Mouse (Mus musculus) adrenal gland (tissue): Measurements from ENCODE around the gene Epb41.

ENCODE experiments used
- intact Hi-C: fragments of 180-260 bp; cut with DNase I; formaldehyde crosslinking; loops from one replicate; pipeline ENCODE4 v1.15.1; 2025

Epb41 gene

DNA sequence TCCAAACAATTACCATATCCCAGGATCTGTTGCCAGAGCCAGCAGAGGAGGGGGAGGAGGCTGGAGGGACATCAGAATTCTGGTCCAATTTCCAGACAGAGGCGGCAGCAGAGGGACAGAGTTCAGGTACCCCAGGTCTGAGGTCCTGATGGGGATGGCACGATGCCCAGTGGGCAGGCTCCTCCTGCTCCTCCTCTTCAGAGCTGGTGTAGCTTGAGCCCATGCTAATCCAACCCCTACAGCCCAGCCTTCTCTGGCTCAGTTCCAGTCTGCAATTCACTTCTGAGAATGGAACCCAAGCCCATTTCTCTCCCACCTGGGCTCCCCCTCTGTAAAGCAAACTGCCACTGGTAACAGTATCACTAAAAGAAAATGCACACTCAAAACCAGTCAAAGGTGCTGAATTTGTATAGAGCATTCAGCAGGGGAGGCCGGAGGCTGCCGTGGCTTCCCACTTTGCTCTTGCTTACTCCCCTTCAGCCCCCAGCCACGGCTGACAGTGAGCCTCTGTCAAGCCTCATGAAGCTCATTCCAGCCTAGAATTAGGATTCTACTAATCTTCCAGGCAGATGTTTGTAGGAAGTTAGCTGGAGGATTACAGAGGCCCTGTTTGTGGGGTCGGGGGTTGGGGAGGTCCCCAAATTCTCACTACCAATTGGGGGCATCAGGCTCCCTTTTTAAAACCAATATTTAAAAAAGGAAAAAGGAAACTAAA lies 150.9 kb downstream of the Epb41 start:
- intact Hi-C loops: no loop called here

DNA sequence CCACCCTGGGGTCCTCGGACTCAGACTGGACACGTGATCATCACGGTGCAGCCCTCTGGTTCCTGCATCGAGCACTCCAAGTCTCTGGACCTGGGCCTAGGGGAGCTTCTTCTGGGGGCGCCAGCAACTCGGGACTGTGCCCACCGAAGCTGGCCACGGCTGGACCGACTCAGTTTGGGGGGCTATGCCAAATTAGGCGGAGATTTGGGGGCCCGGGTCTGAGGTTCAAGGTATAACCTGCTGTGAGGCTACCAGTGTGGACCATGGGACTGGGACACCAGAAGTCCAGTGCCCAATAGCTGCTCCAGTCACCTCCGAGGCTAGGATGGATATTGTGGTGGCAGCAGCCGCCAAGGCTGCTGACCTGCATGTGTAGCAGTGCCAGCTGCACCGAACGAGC lies 152.7 kb downstream of the Epb41 start:
- intact Hi-C loops: no loop called here

DNA sequence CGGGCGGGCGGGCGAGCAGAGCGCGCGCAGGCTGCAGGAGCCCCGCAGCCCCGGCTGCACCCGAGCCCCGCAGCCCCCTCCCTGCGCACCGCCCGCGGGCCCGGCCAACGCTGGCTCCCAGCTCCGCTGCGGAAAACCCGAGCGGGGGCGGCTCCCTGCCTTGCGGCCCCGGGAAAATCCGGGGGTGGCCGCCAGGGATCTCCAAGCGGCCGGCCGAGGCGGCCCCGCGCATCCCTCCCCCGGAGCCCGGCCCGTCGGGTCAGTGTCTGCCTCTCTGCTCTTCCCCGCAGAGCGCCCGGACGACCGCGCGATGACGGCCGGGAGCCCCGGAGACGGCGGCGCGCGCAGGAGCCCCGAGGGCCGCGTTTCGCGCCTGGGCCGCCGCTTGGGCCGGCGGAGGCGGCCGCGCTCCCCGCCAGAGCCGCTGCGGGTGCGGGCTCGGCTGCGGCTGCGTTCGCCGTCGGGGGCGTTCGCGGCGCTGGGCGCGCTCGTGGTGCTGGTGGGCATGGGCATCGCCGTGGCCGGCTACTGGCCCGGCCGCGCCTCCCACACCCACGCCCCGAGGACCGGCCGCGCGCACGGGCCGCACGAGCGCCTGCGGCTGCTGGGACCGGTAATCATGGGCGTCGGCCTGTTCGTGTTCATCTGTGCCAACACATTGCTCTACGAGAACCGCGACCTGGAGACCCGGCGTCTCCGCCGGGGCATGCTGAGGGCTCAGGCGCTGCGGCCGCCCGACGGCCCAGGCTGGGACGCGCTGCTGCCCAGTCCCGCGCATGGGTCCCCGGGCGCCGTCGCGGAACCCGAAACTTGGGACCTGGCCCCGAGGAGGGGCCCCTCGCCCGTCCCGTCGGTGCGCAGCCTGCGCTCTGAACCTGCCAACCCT lies 153.4 kb downstream of the Epb41 start, which contains the start of gene Tmem200b:
Tmem200b (plus strand) TSS at position 311 of the 886 bp plus-strand sequence.
- intact Hi-C loops: no loop called here

DNA sequence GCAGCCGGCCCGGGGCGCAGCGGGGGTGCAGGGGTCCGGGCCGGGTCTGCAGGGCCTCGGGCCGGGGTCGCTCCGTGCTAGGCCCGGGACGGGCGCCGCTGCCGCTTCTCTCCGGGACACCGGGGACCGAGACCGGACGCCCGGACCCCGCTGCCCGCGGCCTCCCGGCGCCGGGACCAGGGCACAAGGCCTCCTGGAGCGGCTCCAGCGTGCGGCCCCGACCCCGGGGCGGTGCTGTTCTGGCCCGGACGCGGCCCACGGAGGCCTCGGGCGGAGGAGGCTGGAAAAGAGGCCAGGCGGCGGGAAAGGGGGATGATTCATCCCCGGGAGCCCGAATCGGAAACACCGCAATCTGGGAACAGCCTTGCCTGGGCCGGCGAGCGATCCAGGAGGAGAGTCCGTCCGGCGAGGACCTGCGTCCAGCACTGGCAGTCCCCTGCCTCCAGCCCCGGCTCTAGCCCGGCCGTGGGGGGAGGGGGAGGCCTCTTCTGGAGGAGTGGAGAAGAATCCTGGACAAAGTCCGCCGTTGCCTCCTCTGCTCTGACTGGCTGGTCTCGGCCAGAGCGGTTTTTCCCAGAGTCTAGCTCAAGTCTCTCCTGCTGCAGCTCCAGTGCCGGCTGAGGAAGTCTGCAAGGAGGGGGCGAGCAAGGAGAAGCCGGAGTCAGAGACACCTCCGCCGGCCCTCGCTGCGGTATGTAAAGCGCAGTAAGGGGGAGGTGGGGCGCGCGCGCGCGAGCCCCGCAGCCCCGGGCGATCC lies 154.3 kb downstream of the Epb41 start:
- intact Hi-C loops: no loop called here

DNA sequence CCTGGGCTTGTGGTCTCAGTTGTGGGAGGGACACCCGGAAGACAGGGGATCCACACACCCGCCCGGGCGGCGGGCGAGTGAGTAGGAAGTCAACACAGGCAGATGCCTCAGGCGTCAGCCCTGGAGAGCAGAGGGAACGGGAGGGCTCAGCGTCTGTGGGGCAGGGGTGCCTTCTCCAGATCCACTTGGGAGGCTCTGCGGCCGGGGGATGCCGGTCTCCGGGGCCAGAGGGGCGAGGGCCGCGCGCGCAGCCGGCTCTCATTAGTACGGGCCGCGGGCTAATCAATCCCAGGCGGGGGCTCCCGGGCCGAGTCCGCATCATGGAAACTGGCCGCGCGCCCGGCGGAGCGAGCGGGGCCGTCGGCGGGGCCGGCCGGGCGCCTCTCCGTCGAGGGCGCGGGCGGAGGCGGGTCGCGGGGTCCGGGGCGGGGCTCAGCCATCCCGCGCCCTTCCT lies 155.0 kb downstream of the Epb41 start:
- intact Hi-C loops: no loop called here

DNA sequence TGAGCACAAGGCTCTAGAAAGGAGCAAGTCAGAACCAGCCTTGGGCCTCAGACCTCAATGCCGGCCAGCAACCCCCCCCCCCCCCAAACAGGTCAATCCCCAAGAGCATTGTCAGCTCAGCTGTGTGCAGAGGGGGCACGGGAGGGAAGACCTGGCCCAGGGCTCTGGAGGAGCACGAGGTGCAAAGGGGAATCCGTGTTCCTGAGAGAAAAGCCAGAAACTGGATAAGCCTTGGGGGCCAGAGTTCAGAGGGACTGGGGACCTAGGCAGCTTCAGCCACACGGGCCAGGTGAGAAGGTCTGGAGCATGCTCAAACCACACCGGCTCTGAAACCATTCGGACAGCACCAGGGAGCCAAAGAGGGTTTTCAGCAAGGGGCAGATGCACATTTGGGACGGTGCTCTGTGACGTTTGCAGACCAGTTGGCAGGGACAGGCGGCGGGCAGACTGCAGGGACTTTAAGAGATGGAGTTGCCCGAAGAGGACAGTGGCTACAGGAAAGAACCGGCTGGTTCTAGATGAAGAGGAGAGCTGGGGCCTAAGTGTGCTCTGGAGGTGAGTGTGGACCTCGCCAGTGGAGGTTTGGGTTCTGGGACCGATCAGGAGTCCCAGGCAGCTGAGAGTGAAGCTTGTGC lies 155.5 kb downstream of the Epb41 start:
- intact Hi-C loops: loop anchor here (5.0 kb wide), 1 partner anchor 48 kb away; no protein-coding TSS in a partner anchor

DNA sequence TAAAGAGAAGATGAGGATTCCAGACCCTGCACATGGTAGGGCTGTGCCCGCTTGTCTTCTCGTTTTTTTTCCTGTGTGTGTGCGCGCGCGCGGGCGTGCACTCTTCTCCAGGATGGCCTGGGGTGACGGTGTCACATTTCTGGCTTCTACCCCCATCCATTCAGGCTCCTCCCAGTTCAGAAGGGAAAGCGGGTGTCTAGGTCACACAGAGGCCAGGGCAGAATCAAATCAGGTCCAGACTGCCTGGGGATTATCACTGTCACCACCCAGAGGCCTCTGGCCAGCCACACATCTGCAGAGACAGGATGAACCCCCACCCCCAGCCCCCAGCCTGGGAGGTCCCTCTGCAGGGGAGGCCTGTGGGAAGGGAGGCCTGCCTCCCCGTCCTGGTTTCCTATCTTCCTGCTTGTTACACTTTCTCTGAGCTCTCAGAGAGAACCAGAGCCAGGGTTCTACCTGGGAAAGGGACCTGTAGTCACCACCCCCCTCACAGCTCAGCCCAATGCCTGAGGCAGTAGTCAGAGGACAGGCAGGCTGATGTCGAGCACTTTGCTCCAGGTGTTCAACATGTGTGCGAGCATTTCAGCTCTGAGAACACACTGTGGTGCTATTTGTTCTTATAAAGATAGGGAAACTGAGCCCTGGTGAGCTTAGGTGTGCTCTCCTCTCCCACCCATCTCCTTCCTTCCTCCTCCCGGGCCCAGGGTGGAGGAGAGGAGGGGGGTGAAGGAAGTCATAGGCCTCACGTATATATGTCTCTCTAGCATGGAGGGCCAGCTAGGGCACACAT lies 156.2 kb downstream of the Epb41 start:
- intact Hi-C loops: loop anchor here (5.0 kb wide), 1 partner anchor 48 kb away; no protein-coding TSS in a partner anchor

DNA sequence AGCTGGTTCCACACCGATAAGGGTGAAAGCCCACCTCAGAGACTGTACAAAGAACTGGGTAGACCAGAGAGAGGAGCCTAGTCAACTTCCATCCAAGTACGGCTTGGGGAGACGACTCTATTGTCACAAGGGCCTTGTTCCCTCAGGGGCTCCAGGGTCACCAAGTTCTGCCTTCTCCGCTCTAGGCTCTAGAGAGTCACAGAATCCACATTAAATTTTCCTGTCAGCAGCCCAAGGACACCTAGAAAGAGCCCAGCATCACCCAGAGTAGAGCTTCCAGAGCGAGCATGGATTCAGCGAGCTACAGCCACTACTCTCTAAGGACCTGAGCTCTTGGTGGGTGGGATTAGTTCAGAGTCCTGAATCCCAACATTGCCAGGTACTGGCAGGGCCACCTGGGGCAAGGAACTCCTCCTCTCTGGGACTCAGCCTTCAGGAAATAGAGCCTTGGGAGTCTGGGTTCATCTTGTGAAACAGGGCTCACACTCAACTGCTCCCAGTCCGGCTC lies 157.0 kb downstream of the Epb41 start:
- intact Hi-C loops: loop anchor here (5.0 kb wide), 1 partner anchor 49 kb away; no protein-coding TSS in a partner anchor

DNA sequence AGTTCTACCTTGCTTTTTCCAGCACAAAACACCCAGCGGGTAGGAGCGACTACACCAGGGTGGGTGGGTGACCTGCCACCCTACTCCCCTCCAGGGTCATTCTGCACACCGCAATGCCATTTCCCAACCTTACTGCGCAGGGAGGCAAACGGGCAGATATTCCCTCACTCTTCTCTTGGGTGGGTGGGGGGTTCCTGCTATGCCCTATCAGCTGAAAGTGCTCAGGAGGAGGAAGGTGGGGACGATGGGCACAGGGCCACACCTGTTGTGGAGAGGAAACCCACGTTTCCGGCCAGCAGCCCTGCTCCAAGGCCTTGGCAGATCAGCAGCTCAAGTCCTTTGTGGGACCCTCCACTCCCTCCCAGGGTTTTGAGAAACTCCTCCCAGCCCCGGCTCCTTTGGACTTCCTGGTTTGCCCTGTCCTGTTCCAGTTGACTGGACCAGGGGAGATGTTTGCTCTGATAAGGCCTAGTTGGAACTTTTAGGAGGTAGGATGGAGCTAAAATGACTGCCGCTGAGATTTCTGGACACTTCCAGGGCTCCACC lies 158.0 kb downstream of the Epb41 start:
- intact Hi-C loops: loop anchor here (5.0 kb wide), 1 partner anchor 50 kb away; no protein-coding TSS in a partner anchor

DNA sequence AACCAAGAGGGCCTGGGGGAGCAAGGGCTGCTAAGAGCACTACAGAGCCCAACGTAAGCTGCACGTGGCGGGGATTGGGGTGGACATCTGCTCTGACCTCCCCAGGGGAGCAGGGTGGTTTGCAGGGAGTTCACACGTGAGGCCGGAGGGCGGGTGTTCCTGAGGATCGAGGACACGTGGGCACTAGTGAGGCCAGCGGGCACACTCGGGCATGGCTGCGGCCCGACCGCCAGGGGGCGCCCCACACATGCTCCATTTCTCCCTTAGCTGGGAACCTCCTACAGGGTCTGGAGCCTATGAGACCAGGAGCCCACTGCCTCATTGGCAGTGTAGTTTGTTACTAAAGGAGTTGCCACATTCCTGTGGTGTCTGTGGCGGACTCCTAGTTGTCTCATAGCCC lies 158.7 kb downstream of the Epb41 start:
- intact Hi-C loops: loop anchor here (5.0 kb wide), 1 partner anchor 51 kb away; no protein-coding TSS in a partner anchor

DNA sequence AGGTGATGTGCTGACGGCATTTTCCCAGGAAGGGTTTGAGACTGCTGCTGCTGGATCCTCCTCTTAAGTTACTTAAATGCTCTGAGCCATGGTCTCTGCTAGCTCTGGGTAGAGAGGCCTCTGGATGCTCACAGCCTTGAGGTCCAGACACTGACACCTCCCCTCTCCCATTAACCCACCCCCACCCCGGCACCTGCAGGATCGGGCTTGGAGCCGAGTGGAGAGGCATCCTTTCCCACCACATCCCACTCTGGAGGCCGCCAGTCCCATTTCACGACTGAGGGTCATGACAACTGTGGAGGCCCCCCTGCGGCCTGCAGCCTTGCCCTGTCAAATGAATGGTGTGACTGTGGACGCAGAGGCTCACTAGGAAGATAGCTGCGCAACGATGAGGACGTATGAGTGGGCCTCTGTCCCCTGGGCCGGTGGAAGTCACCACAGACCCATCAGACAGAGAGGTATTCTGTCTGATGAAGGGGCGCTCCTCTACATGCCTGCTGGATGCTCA lies 159.2 kb downstream of the Epb41 start:
- intact Hi-C loops: loop anchor here (5.0 kb wide), 1 partner anchor 51 kb away; no protein-coding TSS in a partner anchor

DNA sequence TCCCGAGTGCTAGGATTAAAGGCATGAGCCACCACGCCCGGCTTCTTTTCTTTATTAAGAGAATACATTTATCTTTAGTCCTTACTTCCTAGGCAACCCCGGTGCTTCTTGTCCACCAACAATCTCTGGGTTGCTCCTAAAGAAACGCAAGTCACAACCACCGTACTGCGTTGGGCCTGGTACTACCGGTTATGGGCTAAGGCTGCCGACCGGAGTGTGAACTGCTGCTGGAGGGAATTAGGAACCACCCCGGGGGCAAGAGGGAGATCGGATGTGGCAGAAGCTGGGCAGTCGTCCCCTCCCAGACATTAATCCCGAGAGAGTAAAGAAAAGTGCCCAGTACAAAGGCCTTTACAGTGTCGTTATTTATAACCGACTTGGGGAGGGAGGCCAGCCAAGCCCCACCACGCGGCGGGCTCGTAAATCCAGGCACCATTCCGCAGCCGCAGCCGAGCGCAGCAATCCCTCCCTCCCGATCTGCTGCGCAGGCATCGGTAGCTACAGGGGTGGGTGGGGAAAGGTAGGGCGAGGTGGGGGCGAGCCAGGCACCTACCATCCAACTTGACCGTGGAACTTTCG lies 160.1 kb downstream of the Epb41 start:
- intact Hi-C loops: loop anchor here (5.0 kb wide), 1 partner anchor 52 kb away; no protein-coding TSS in a partner anchor

DNA sequence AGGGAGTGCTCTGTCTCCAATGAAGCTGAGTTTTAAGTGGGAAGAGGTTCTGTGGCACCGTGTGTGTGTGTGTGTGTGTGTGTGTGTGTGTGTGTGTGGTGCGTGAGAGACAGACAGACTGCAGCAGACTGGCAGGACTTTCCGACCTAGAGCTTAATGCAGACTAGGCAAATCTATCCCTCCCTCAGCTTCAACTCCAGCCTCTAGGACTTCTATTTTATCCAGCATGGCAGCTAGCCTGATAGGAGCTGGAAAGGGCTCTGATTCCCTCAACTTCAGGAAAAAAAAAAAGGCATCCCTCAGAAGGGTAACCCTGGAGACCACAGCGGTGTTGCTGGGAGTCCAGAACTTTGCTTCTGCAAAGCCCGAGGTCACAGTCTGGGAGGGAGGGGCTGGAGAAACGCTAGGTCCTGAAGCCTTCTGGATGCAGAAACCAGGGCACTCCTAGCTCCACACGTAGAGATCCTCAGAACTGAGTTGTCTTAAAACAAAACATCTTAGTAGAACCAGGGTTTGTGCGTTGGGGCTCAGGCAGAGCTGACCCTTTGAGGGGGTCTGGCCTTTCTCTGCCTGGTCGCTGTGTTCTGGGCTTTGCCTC lies 161.0 kb downstream of the Epb41 start:
- intact Hi-C loops: no loop called here

DNA sequence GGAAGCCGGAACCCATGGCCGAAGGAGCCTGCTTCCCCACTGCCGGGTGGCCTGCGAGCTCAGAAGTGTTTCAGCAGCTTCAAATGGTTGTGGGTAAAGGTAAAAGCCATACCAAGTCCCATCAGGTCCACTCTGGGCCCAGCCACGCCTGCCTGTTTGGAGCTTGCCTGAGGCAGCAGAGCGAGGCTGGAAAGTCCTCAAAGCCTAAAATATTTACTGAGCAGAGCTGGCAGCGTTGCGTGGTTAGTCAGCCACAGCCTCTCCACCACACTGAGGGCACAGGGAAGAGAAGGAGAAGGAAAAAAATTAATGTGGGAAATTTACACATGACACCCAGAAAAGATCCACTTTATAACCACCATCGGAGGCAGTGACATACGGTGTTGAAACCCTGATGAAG lies 161.6 kb downstream of the Epb41 start:
- intact Hi-C loops: no loop called here

DNA sequence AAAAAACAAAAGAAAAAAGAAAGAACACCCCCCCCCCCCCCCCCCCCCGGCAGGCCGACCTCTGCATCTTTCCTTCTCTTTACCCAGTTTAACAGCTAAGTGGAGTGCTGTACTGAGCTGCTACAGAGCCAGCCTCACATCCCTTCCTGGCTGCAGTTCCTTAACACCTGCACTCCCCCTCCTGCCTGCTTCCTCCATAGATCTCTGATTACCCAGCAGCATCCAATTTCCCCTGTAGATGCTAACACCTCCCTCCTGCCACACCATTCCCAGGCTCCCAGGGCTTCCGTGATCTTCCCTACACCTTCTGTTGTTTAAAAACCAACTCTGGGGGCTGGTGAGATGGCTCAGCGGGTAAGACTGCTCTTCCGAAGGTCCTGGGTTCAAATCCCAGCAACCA lies 163.6 kb downstream of the Epb41 start:
- intact Hi-C loops: no loop called here

DNA sequence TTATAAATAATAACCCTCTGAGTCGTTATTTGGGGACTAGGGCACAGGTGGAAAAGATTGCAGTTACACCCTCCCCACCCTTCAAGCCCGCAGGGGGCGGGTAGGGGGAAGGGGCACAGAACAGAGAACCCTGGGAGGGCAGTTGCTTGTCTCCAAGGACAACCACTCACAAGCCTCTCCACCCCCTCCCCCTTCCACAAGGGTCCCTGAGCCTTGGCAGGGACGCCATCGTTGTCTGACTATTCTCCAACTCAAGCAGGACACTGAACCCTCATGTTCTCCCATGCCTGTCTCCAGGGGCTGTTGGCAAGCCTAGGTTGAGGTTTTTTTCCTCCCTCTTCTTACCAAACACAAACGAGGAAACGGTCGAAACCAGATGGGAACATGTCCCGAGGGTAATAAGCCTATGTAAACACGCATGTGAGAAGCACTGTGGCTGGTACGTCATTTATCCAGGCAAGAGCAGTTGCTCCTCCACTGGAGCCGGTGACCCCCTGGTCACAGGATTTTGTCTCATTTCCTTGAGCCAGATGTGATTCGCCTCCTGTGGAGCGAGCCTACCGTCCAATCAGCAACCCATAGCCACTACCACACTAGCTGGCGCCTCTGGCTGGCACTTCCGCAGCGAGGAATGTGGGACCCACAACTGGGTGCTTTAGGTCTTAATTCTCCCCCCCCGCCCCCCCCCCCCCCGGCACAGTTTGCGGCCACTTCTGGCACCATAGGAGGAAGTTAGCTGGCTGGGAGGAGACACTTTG lies 164.7 kb downstream of the Epb41 start:
- intact Hi-C loops: no loop called here

DNA sequence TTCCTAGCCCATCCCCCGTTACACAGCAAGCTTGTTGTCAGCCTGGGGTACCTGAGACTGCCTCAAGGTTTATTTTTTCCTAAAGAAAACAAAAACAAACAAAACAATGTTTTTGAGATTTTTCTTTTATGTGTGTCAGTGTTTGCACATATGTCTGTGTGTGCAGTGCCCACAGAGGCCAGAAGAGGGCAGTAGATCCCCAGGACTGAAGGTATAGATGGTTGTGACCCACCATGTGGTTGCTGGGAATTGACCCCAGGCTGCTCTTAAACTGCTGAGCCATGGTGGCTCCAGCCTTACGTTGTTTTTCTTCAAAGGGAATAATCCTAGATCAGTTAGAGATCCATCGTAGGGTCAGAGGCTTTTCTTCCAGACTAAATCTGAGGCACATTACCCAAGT lies 167.2 kb downstream of the Epb41 start:
- intact Hi-C loops: loop anchor here (5.0 kb wide), 1 partner anchor 169 kb away; the partner anchor contains the start of gene Epb41
